Mouse (Mus musculus): ENCODE data around the gene Entr1. TPM values are rescaled to one million over a fixed set of nuclear protein-coding genes. Genes with fewer than 3 reads are reported as not detected.

Gene Entr1
- polyA plus RNA-seq (2014; fragmentation: Illumina TruSeq; extraction: RNeasy Lipid Tissue Mini Kit (QIAGEN cat#74804); ENCODE audit: low read depth, low replicate concordance), result 114 TPM

DNA sequence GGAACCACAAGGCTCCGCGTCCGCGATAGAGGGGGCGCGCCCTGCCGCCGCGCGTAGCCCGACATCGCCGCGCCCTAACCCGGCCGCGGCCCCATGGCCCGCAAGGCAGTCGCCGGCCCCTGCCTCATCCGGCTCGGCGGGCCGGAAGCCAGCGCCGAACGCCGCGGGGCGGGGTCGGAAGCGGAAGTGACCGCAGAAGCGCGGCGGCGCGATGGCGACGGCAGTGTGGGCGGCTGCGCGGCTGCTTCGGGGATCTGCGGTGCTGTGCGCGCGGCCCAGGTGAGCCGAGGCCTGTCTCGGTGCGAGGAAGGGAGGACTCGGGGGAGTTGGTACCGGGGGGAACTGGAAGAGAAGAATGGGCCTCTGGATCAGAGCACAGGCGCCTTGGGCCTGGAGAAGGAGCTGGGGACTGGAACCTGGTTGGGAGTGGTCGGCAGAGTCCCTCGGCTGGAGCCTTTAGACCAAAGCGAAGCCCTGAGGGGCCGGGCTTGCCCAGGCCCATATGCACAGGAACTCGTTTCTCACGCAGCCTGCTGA lies at the start of gene Entr1, which contains the start of gene Pmpca:
Gene Entr1 (minus strand): TSS at position 163 of the 537 bp plus-strand sequence.
Gene Pmpca (plus strand): TSS at position 186 of the 537 bp plus-strand sequence.

DNA sequence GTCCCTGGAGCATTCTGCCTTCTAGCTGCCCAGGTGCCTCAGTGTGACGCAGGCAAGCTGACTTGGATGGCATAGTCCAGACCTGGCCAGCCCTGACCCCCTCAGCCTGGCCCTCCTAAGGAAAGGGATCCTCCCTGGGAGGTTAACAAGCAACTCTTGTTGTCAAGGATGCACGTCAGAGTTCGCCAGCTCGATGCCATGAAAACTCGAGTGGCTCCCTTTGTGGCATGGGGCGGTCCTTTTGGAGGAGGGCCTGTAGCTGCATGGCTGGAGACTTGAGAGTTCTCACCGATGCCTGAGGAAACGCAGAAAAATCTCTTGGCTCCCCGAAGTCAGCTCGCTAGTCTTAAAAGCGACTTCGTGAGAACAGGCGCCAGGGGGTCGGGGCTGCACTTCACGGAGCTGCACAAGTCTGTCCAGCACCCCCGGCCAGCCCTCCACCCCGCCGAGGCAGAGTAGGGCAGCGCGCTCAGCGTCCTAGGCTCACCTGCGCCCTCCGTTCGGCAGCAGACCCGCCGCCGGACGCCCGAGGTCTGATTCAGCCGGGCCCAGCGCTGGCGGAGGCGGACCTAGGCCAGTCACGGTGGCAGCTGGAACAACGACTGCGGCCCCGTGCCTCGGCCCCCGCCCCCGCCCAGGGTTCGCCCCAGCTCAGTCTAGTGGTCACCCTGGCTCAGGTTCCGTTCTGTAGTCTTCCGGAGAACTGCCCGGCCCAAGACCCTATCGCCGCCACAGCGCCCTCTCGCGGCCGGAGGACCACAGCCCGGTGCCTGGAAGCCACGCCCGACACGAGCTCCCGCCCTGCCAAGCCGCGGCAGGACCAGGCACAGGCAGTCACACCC lies 19.6 kb upstream of the Entr1 start, which contains the start of gene Inpp5e:
Gene Inpp5e (minus strand): TSS at position 689 of the 842 bp plus-strand sequence.

DNA sequence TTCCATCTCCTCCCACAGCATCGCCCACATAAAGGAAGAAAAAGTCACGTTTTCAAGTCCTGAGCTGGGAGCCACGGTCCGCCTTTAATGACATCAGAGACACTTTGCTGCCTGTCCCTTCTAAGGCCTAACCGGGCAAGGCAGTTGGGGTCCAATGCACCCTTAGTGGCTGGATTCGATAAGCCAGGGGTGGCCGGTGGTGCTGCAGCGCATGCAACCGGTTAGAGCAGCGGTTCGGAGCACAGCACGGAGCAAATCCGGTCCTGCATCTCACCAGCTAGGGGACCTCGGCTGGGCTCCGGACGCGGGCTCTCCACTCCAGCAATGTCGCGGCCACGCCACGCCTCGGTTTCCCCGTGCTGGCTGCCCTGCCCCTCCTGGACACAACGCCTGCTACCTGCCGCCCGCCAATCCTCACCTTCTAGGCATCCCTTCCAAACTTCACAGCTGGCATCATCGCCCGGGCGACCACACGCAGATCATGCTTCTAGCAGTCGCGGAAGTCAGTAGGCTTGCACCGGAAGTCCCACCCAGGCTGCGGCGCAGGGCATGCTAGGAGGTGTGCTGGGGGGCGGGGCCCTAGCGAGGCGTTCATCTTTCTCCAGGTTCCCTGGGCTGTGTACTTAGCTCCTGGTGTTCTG lies 8.9 kb downstream of the Entr1 start, which contains the start of gene Snapc4:
Gene Snapc4 (minus strand): TSS at position 523 of the 641 bp plus-strand sequence.

DNA sequence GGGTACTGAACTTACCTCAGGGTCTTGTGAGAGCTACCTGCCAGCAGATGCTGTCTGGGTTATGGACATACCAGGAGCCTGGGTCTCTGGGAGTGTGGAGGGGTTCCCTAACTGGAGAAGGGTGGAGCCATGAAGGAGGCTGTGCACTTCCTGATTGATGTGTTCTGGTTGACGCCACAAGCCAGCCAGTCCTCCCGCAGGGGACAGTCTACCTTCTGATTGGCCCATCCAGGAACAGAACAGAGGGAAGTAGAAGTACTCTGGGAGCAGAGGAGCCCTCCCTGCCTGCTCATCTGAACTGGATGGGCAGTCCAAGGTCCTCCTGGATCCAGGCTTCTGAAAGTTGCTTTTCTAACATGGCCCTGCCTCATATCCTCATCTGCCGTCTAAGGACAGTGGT lies 28.3 kb downstream of the Entr1 start, which contains the start of gene Card9:
Gene Card9 (minus strand): TSS at position 147 of the 400 bp plus-strand sequence.

DNA sequence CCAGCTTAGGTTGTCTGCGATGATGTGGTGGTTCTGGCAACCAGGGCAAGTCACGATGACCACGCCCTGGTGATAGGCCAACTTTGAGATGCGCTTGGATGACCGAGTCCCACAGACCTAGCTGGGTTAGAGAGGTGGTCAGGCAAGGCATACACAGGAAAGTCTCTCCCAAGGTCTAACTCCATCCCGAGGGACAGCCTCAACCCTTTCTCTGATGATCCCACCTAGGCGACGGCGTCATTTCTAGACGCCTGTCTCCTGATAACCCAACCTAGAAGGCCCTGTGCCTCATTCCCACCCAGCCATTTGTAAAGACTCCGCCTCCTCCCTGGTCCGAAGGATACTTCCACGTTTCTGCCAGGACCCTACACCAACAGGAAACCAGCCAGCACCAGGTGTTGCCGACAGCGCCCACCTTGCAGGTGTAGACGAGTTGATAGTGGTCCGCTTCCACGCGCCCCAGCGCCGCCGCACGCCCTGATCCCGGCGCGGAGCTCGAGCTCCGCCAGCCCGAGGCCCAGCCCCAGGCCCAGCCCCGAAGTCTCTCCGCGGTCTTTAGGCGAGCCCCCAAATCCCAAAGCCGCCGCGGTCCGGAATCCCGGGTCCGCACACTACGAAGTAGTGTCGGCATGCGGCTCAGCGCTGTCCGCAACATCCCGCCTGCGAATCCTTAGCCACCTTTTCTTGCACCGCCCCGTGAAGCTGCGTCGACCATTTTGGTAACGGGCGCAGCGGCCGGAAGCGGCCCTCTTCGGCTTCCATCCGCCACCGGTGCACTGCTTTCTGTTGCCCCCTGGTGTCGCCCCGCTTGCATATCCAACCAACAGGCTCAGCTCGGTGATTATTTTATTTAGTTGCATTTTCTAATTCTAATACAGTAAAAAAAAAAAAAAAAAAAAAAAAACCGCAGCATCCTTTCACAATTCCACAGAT lies 37.5 kb downstream of the Entr1 start, which contains the start of gene Dnlz:
Gene Dnlz (minus strand): TSS at position 753 of the 933 bp plus-strand sequence.

Other genes with a start within 250 kb of the Entr1 start
- 0.15 TPM for gene Lhx3, start 181.0 kb downstream of the Entr1 start, polyA plus RNA-seq (2014; fragmentation: Illumina TruSeq; extraction: RNeasy Lipid Tissue Mini Kit (QIAGEN cat#74804); ENCODE audit: low read depth, low replicate concordance)
- 53.8 TPM for gene Qsox2, start 151.8 kb downstream of the Entr1 start, polyA plus RNA-seq (2014; fragmentation: Illumina TruSeq; extraction: RNeasy Lipid Tissue Mini Kit (QIAGEN cat#74804); ENCODE audit: low read depth, low replicate concordance)
- 13.4 TPM for gene Ccdc187, start 94.8 kb downstream of the Entr1 start, polyA plus RNA-seq (2014; fragmentation: Illumina TruSeq; extraction: RNeasy Lipid Tissue Mini Kit (QIAGEN cat#74804); ENCODE audit: low read depth, low replicate concordance)
- 14.9 TPM for gene Gpsm1, start 73.8 kb downstream of the Entr1 start, polyA plus RNA-seq (2014; fragmentation: Illumina TruSeq; extraction: RNeasy Lipid Tissue Mini Kit (QIAGEN cat#74804); ENCODE audit: low read depth, low replicate concordance)
- gene Dnlz, start 37.2 kb downstream of the Entr1 start, polyA plus RNA-seq (2014; fragmentation: Illumina TruSeq; extraction: RNeasy Lipid Tissue Mini Kit (QIAGEN cat#74804); ENCODE audit: low read depth, low replicate concordance), result 13.7 TPM
- 10.5 TPM for gene Card9, start 28.4 kb downstream of the Entr1 start, polyA plus RNA-seq (2014; fragmentation: Illumina TruSeq; extraction: RNeasy Lipid Tissue Mini Kit (QIAGEN cat#74804); ENCODE audit: low read depth, low replicate concordance)
- gene Snapc4, start 8.7 kb downstream of the Entr1 start, polyA plus RNA-seq (2014; fragmentation: Illumina TruSeq; extraction: RNeasy Lipid Tissue Mini Kit (QIAGEN cat#74804); ENCODE audit: low read depth, low replicate concordance), result 55.8 TPM
- 50.9 TPM for gene Pmpca, start within 50 bp of the Entr1 start, polyA plus RNA-seq (2014; fragmentation: Illumina TruSeq; extraction: RNeasy Lipid Tissue Mini Kit (QIAGEN cat#74804); ENCODE audit: low read depth, low replicate concordance)
- gene Inpp5e, start 19.9 kb upstream of the Entr1 start, polyA plus RNA-seq (2014; fragmentation: Illumina TruSeq; extraction: RNeasy Lipid Tissue Mini Kit (QIAGEN cat#74804); ENCODE audit: low read depth, low replicate concordance), result 20.0 TPM
- gene Sec16a, start 55.9 kb upstream of the Entr1 start, polyA plus RNA-seq (2014; fragmentation: Illumina TruSeq; extraction: RNeasy Lipid Tissue Mini Kit (QIAGEN cat#74804); ENCODE audit: low read depth, low replicate concordance), result 86.4 TPM
- gene Notch1, start 127.3 kb upstream of the Entr1 start, polyA plus RNA-seq (2014; fragmentation: Illumina TruSeq; extraction: RNeasy Lipid Tissue Mini Kit (QIAGEN cat#74804); ENCODE audit: low read depth, low replicate concordance), result 35.6 TPM
- 114 TPM for gene Egfl7, start 190.7 kb upstream of the Entr1 start, polyA plus RNA-seq (2014; fragmentation: Illumina TruSeq; extraction: RNeasy Lipid Tissue Mini Kit (QIAGEN cat#74804); ENCODE audit: low read depth, low replicate concordance)
- not detected for gene Gm20532, start 197.3 kb upstream of the Entr1 start, polyA plus RNA-seq (2014; fragmentation: Illumina TruSeq; extraction: RNeasy Lipid Tissue Mini Kit (QIAGEN cat#74804); ENCODE audit: low read depth, low replicate concordance)
- gene Agpat2, start 215.1 kb upstream of the Entr1 start, polyA plus RNA-seq (2014; fragmentation: Illumina TruSeq; extraction: RNeasy Lipid Tissue Mini Kit (QIAGEN cat#74804); ENCODE audit: low read depth, low replicate concordance), result 158 TPM
- 12.1 TPM for gene Fam69b, start 239.1 kb upstream of the Entr1 start, polyA plus RNA-seq (2014; fragmentation: Illumina TruSeq; extraction: RNeasy Lipid Tissue Mini Kit (QIAGEN cat#74804); ENCODE audit: low read depth, low replicate concordance)